ENCODE assay signal across 8 mouse cellular contexts in the genomic region with DNA sequence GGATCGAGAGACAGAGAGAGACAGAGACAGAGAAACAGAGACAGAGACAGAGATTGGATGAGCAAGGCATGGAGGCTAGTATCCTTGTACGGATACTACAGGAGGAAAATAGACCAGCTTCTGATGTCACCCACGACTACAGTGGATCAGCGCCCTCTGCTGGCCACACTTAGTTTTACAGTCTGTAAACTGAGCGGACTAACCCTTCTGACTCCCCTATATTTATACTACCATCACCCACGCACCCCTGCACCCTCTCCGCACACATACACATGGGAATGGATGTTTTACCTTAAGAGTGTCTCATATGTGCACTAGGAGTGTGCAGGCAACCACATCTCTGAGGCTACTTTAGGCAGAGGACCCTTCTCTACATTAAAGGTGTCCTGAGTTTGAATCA. TPM values are rescaled to one million over a fixed set of nuclear protein-coding genes. Genes with fewer than 3 reads are reported as not detected.
A peak's percentile ranks its signal among the peaks of the same experiment; 100 is the strongest.
DNase-seq lines count a peak whose midpoint lies in the region; ATAC-seq and TF ChIP-seq lines count a peak whose summit lies in the region.

No protein-coding gene starts in this region.

- peak; percentile 79; the same call in 1 of the 2 replicates for TF ChIP-seq CTCF in brain, embryonic 14.5 days (IDR thresholded peaks at IDR 0.05; ENCODE audit: borderline replicate concordance, extremely low read depth, insufficient read depth, insufficient read length)
- peak; percentile 90 for TF ChIP-seq CTCF in hindbrain, postnatal 0 days (IDR thresholded peaks at IDR 0.05; ENCODE audit: low read depth)

- no peaks in the 10 kb centered on the region for H3K4me1 ChIP-seq in neural tube, embryonic 15.5 days
- no peaks in the 10 kb centered on the region for H3K4me1 ChIP-seq in hindbrain, postnatal 0 days (ENCODE audit: insufficient read depth, low read length)
- H3K4me1 ChIP-seq in limb, embryonic 10.5 days: no peaks in the 10 kb centered on the region
- no peaks in the 10 kb centered on the region for H3K4me1 ChIP-seq in neural tube, embryonic 14.5 days (ENCODE audit: control insufficient read depth, insufficient read depth, low read length)

- no peaks in the 10 kb centered on the region for H3K9me3 ChIP-seq in neural tube, embryonic 15.5 days (replicated peaks)
- H3K9me3 ChIP-seq in hindbrain, postnatal 0 days (ENCODE audit: low read length): no peaks in the 10 kb centered on the region
- H3K9me3 ChIP-seq in limb, embryonic 10.5 days (replicated peaks): no peaks in the 10 kb centered on the region
- H3K9me3 ChIP-seq in neural tube, embryonic 14.5 days (ENCODE audit: control insufficient read depth, low read length): no peaks in the 10 kb centered on the region

- DNase-seq in neural tube, embryonic 10.5 days (ENCODE audit: extremely low spot score, low spot score): peak; percentile 78
- DNase-seq in brain, embryonic 14.5 days (ENCODE audit: low read depth): peak; percentile 79
- DNase-seq in hindbrain, postnatal 0 days (ENCODE audit: low spot score): peak; percentile 85
- DNase-seq in limb, embryonic 10.5 days (ENCODE audit: low spot score): peak; percentile 77
- DNase-seq in urinary bladder, adult 2 months (ENCODE audit: low spot score): peak; percentile 29

- no peak overlapping the region for H3K9ac ChIP-seq in neural tube, embryonic 15.5 days (replicated peaks)
- H3K9ac ChIP-seq in hindbrain, postnatal 0 days (replicated peaks; ENCODE audit: low read length): no peak overlapping the region
- H3K9ac ChIP-seq in neural tube, embryonic 14.5 days (replicated peaks; ENCODE audit: low read depth, low read length): no peak overlapping the region

- no peak overlapping the region for H3K27ac ChIP-seq in neural tube, embryonic 15.5 days (replicated peaks)
- no peak overlapping the region for H3K27ac ChIP-seq in hindbrain, postnatal 0 days
- no peak overlapping the region for H3K27ac ChIP-seq in limb, embryonic 10.5 days
- H3K27ac ChIP-seq in neural tube, embryonic 14.5 days (ENCODE audit: low read depth, low read length): no peak overlapping the region

- WGBS in neural tube, embryonic 15.5 days: 13% methylated on average over 7 of the region's 7 CpGs
- 18% methylated on average over 7 of the region's 7 CpGs for WGBS in hindbrain, postnatal 0 days
- 20% methylated on average over 7 of the region's 7 CpGs for WGBS in limb, embryonic 10.5 days
- WGBS in neural tube, embryonic 14.5 days: 15% methylated on average over 7 of the region's 7 CpGs

- no peak for ATAC-seq in neural tube, embryonic 15.5 days (ENCODE audit: low FRiP score)
- ATAC-seq in erythroblast, adult 5-6 weeks (replicated peaks; ENCODE audit: low FRiP score, poor library complexity, severe bottlenecking): peak; percentile 62; the same call in 1 of the 2 replicates
- peak; percentile 58; the same call in 1 of the 2 replicates for ATAC-seq in hindbrain, postnatal 0 days
- peak; percentile 60 for ATAC-seq in neural tube, embryonic 14.5 days (ENCODE audit: low read depth)

- no peak overlapping the region for H3K4me3 ChIP-seq in neural tube, embryonic 15.5 days (replicated peaks)
- H3K4me3 ChIP-seq in hindbrain, postnatal 0 days (ENCODE audit: low read length): no peak overlapping the region
- H3K4me3 ChIP-seq in limb, embryonic 10.5 days: no peak overlapping the region
- H3K4me3 ChIP-seq in neural tube, embryonic 14.5 days (ENCODE audit: low read depth, low read length): no peak overlapping the region

- H3K4me2 ChIP-seq in neural tube, embryonic 15.5 days: no peak overlapping the region
- no peak overlapping the region for H3K4me2 ChIP-seq in hindbrain, postnatal 0 days (ENCODE audit: low read depth, low read length)
- no peak overlapping the region for H3K4me2 ChIP-seq in neural tube, embryonic 14.5 days (ENCODE audit: low read depth, low read length)

- H3K36me3 ChIP-seq in neural tube, embryonic 15.5 days: no peaks in the 10 kb centered on the region
- H3K36me3 ChIP-seq in hindbrain, postnatal 0 days (ENCODE audit: insufficient read depth, low read length): no peaks in the 10 kb centered on the region
- H3K36me3 ChIP-seq in limb, embryonic 10.5 days: no peaks in the 10 kb centered on the region
- H3K36me3 ChIP-seq in neural tube, embryonic 14.5 days (ENCODE audit: control insufficient read depth, insufficient read depth, low read length): no peaks in the 10 kb centered on the region

- H3K27me3 ChIP-seq in neural tube, embryonic 15.5 days (replicated peaks): no peaks in the 10 kb centered on the region
- H3K27me3 ChIP-seq in hindbrain, postnatal 0 days (ENCODE audit: insufficient read depth, low read length): no peaks in the 10 kb centered on the region
- H3K27me3 ChIP-seq in limb, embryonic 10.5 days (ENCODE audit: low read depth, poor library complexity, severe bottlenecking): no peaks in the 10 kb centered on the region
- H3K27me3 ChIP-seq in neural tube, embryonic 14.5 days (ENCODE audit: control insufficient read depth, insufficient read depth, low read length): no peaks in the 10 kb centered on the region

- TF ChIP-seq POLR2A in brain, embryonic 14.5 days (IDR thresholded peaks at IDR 0.05; ENCODE audit: borderline replicate concordance, extremely low read depth, insufficient read depth, insufficient read length, poor library complexity, severe bottlenecking): no peak

RNA-seq across cellular contexts. Expression of a gene that starts 12.4 kb away (rescaled TPM):
- 16.0 and 17.2 TPM in 2 replicates for polyA plus RNA-seq in neural tube, embryonic 15.5 days (2015; fragmentation: Nextera tagmentation; extraction: Ambion mirVana)
- 0.25 and 1.7 TPM in 2 replicates for polyA plus RNA-seq in brain, embryonic 14.5 days (2012; rRNA removed)
- total RNA-seq in erythroblast, adult 5-6 weeks (2015; ENCODE audit: low replicate concordance): not detected in 2 replicates
- not detected in 2 replicates for total RNA-seq in erythroblast, adult 5-6 weeks (2017; ENCODE audit: low replicate concordance)
- 1.6 and 2.1 TPM in 2 replicates for total RNA-seq in hindbrain, postnatal 0 days (2014; rRNA removed)
- 1.2 TPM in 2 replicates for polyA plus RNA-seq in hindbrain, postnatal 0 days (2015; fragmentation: Nextera tagmentation; extraction: Ambion mirVana)
- polyA plus RNA-seq in limb, embryonic 10.5 days (2016; fragmentation: Nextera tagmentation; extraction: Ambion mirVana): not detected in 2 replicates
- polyA plus RNA-seq in neural tube, embryonic 14.5 days (2014; fragmentation: Nextera tagmentation; extraction: Ambion mirVana): 0.83 and 29.1 TPM in 2 replicates
- 0.28 and 0.35 TPM in 2 replicates for polyA plus RNA-seq in urinary bladder, adult 2 months (2012; rRNA removed)

RNA-seq across cellular contexts. Expression of a gene that starts 57.0 kb away (rescaled TPM):
- polyA plus RNA-seq in neural tube, embryonic 15.5 days (2015; fragmentation: Nextera tagmentation; extraction: Ambion mirVana): not detected in 2 replicates
- polyA plus RNA-seq in brain, embryonic 14.5 days (2012; rRNA removed): 0.10 TPM in 1 of 2 replicates, not detected in the other
- not detected in 2 replicates for total RNA-seq in erythroblast, adult 5-6 weeks (2015; ENCODE audit: low replicate concordance)
- total RNA-seq in erythroblast, adult 5-6 weeks (2017; ENCODE audit: low replicate concordance): not detected in 2 replicates
- total RNA-seq in hindbrain, postnatal 0 days (2014; rRNA removed): not detected in 2 replicates
- polyA plus RNA-seq in hindbrain, postnatal 0 days (2015; fragmentation: Nextera tagmentation; extraction: Ambion mirVana): not detected in 2 replicates
- not detected in 2 replicates for polyA plus RNA-seq in limb, embryonic 10.5 days (2016; fragmentation: Nextera tagmentation; extraction: Ambion mirVana)
- not detected in 2 replicates for polyA plus RNA-seq in neural tube, embryonic 14.5 days (2014; fragmentation: Nextera tagmentation; extraction: Ambion mirVana)
- polyA plus RNA-seq in urinary bladder, adult 2 months (2012; rRNA removed): 98.6 and 128 TPM in 2 replicates

Comparison
In these comparisons a context has a peak if more than half of its experiments do, and no peak if none do; other contexts are left out.
1. DNase-seq: peak in every context shown above with its lines; median percentile 85 in hindbrain, postnatal 0 days; 79 in brain, embryonic 14.5 days; 78 in neural tube, embryonic 10.5 days; 77 in limb, embryonic 10.5 days; 29 in urinary bladder, adult 2 months.
2. RNA of a gene that starts 57.0 kb away (polyA plus RNA-seq): 98.6 to 128 TPM in urinary bladder, adult 2 months; 0.10 TPM in brain, embryonic 14.5 days, not detected in neural tube, embryonic 15.5 days, not detected in hindbrain, postnatal 0 days, not detected in limb, embryonic 10.5 days and not detected in neural tube, embryonic 14.5 days; every median in the first group is over 10 times any median in the second.